17 mouse cellular contexts compared by ENCODE assay signal in genomic region chr5:113734376-113734775, GRCm38 (mm10). TPM values are rescaled to one million over a fixed set of nuclear protein-coding genes. Genes with fewer than 3 reads are reported as not detected.
DNase-seq lines count a peak whose midpoint lies in the region; ATAC-seq and TF ChIP-seq lines count a peak whose summit lies in the region.
"Had no signal": no experiment of that assay in that cellular context is flagged by ENCODE, and none has a peak within 500 bp of the region (broad histone marks: within the 10 kb centered on the region; RNA-seq: fewer than 3 reads in every experiment).

No protein-coding gene starts in this region.

- no peaks in the 10 kb centered on the region for H3K9me3 ChIP-seq in forebrain, embryonic 12.5 days
- H3K9me3 ChIP-seq in forebrain, embryonic 14.5 days (replicated peaks; ENCODE audit: control insufficient read depth, low read length), result no peaks in the 10 kb centered on the region
- no peaks in the 10 kb centered on the region for H3K9me3 ChIP-seq in midbrain, embryonic 13.5 days
- no peaks in the 10 kb centered on the region for H3K9me3 ChIP-seq in midbrain, postnatal 0 days (ENCODE audit: low read length)
- H3K9me3 ChIP-seq in liver, embryonic 13.5 days (replicated peaks), result no peaks in the 10 kb centered on the region
- H3K9me3 ChIP-seq: heart, embryonic 12.5 days had no signal

- no peak for TF ChIP-seq CTCF in midbrain, postnatal 0 days (IDR thresholded peaks at IDR 0.05)

- WGBS in forebrain, embryonic 12.5 days, result 63% methylated on average over 5 of the region's 5 CpGs
- 62% methylated on average over 5 of the region's 5 CpGs for WGBS in forebrain, embryonic 14.5 days
- WGBS in midbrain, embryonic 13.5 days, result 66% methylated on average over 5 of the region's 5 CpGs
- 66% methylated on average over 5 of the region's 5 CpGs for WGBS in midbrain, postnatal 0 days
- 66% methylated on average over 5 of the region's 5 CpGs for WGBS in liver, embryonic 13.5 days (ENCODE audit: insufficient replicate concordance)

- H3K27ac ChIP-seq in forebrain, embryonic 12.5 days, result 0 out of 2 replicates have a peak overlapping the region, but pooled peaks have one; percentile 96
- H3K27ac ChIP-seq in forebrain, embryonic 14.5 days (ENCODE audit: low read depth, low read length), result no peak overlapping the region
- H3K27ac ChIP-seq in midbrain, embryonic 13.5 days, result peak overlapping the region; percentile 97; the same call in 1 of the 2 replicates
- H3K27ac ChIP-seq in midbrain, postnatal 0 days (ENCODE audit: low read depth, low read length), result no peak overlapping the region
- H3K27ac ChIP-seq in liver, embryonic 13.5 days, result peak overlapping the region; percentile 89

- H3K4me3 ChIP-seq in forebrain, embryonic 12.5 days (replicated peaks), result no peak overlapping the region
- H3K4me3 ChIP-seq in forebrain, embryonic 14.5 days (ENCODE audit: low read depth, low read length), result no peak overlapping the region
- no peak overlapping the region for H3K4me3 ChIP-seq in midbrain, embryonic 13.5 days (replicated peaks)
- no peak overlapping the region for H3K4me3 ChIP-seq in midbrain, postnatal 0 days (ENCODE audit: low read depth, low read length)
- H3K4me3 ChIP-seq in liver, embryonic 13.5 days (replicated peaks), result 0 out of 2 replicates have a peak overlapping the region, but pooled peaks have one; percentile 76

- H3K36me3 ChIP-seq in forebrain, embryonic 12.5 days (replicated peaks), result peaks cover 18% of the 10 kb centered on the region
- H3K36me3 ChIP-seq in forebrain, embryonic 14.5 days (ENCODE audit: control insufficient read depth, insufficient read depth, low read length), result peaks cover 15% of the 10 kb centered on the region
- peaks cover 20% of the 10 kb centered on the region for H3K36me3 ChIP-seq in midbrain, embryonic 13.5 days
- peaks cover 16% of the 10 kb centered on the region for H3K36me3 ChIP-seq in midbrain, postnatal 0 days (ENCODE audit: insufficient read depth, low read length)
- H3K36me3 ChIP-seq in liver, embryonic 13.5 days, result peaks cover 21% of the 10 kb centered on the region

- H3K4me1 ChIP-seq in forebrain, embryonic 12.5 days, result peaks cover 31% of the 10 kb centered on the region
- peaks cover 6% of the 10 kb centered on the region; the same call in 1 of the 2 replicates for H3K4me1 ChIP-seq in forebrain, embryonic 14.5 days (ENCODE audit: control insufficient read depth, insufficient read depth, low read length)
- H3K4me1 ChIP-seq in midbrain, embryonic 13.5 days (replicated peaks), result peaks cover 34% of the 10 kb centered on the region
- H3K4me1 ChIP-seq in midbrain, postnatal 0 days (ENCODE audit: insufficient read depth, low read length), result peaks cover 19% of the 10 kb centered on the region
- H3K4me1 ChIP-seq in liver, embryonic 13.5 days (replicated peaks), result peaks cover 26% of the 10 kb centered on the region

- H3K27me3 ChIP-seq in forebrain, embryonic 12.5 days, result no peaks in the 10 kb centered on the region
- H3K27me3 ChIP-seq in forebrain, embryonic 14.5 days (replicated peaks; ENCODE audit: control insufficient read depth, insufficient read depth, low read length), result no peaks in the 10 kb centered on the region
- no peaks in the 10 kb centered on the region for H3K27me3 ChIP-seq in midbrain, embryonic 13.5 days
- no peaks in the 10 kb centered on the region for H3K27me3 ChIP-seq in midbrain, postnatal 0 days (ENCODE audit: insufficient read depth, low read length)
- H3K27me3 ChIP-seq in liver, embryonic 13.5 days, result no peaks in the 10 kb centered on the region
- H3K27me3 ChIP-seq: heart, embryonic 12.5 days had no signal

- no peak overlapping the region for H3K4me2 ChIP-seq in forebrain, embryonic 12.5 days
- no peak overlapping the region for H3K4me2 ChIP-seq in forebrain, embryonic 14.5 days (ENCODE audit: low read length)
- H3K4me2 ChIP-seq in midbrain, embryonic 13.5 days (replicated peaks), result no peak overlapping the region
- no peak overlapping the region for H3K4me2 ChIP-seq in midbrain, postnatal 0 days (ENCODE audit: low read depth, low read length, poor library complexity, severe bottlenecking)
- peak overlapping the region; percentile 83 for H3K4me2 ChIP-seq in liver, embryonic 13.5 days

- H3K9ac ChIP-seq in forebrain, embryonic 12.5 days, result no peak overlapping the region
- no peak overlapping the region for H3K9ac ChIP-seq in forebrain, embryonic 14.5 days (ENCODE audit: low read length)
- H3K9ac ChIP-seq in midbrain, embryonic 13.5 days (replicated peaks), result no peak overlapping the region
- H3K9ac ChIP-seq in midbrain, postnatal 0 days (replicated peaks; ENCODE audit: low read length, poor library complexity, severe bottlenecking), result no peak overlapping the region
- peak overlapping the region; percentile 74; the same call in 1 of the 2 replicates for H3K9ac ChIP-seq in liver, embryonic 13.5 days

- ATAC-seq in forebrain, embryonic 12.5 days (ENCODE audit: low FRiP score), result no peak
- no peak for ATAC-seq in forebrain, embryonic 14.5 days
- ATAC-seq in midbrain, embryonic 13.5 days, result no peak
- ATAC-seq in midbrain, postnatal 0 days (ENCODE audit: low FRiP score), result no peak
- no peak for ATAC-seq in liver, embryonic 13.5 days (ENCODE audit: low read depth)

- DNase-seq in forebrain, embryonic 14.5 days (ENCODE audit: low spot score), result no peak
- DNase-seq in midbrain, postnatal 0 days (ENCODE audit: low spot score), result no peak
- DNase-seq in liver, embryonic 13.5 days, result no peak
- DNase-seq in left cerebral cortex, adult 9 months (ENCODE audit: low spot score in 2 of 2), result no peak
- no peak for DNase-seq in layer of hippocampus, postnatal 14 days (ENCODE audit: low spot score in 2 of 2)
- no peak for DNase-seq in embryo, embryonic 9.5 days (ENCODE audit: extremely low spot score)
- DNase-seq: lung, postnatal 4 days; right cerebral cortex, postnatal 14 days had no signal

RNA-seq across cellular contexts. Expression of gene Ficd, which starts 1.2 kb away (rescaled TPM):
- polyA plus RNA-seq in forebrain, embryonic 12.5 days (2016; fragmentation: Nextera tagmentation; extraction: Ambion mirVana), result 5.4 and 7.2 TPM in 2 replicates
- 5.0 and 5.8 TPM in 2 replicates for polyA plus RNA-seq in forebrain, embryonic 14.5 days (2014; fragmentation: Nextera tagmentation; extraction: Ambion mirVana)
- polyA plus RNA-seq in midbrain, embryonic 13.5 days (2015; fragmentation: Nextera tagmentation; extraction: Ambion mirVana), result 7.2 and 7.8 TPM in 2 replicates
- 11.5 and 15.4 TPM in 2 replicates for total RNA-seq in midbrain, postnatal 0 days (2014; rRNA removed)
- polyA plus RNA-seq in midbrain, postnatal 0 days (2015; fragmentation: Nextera tagmentation; extraction: Ambion mirVana), result 8.7 and 9.0 TPM in 2 replicates
- 2.2 and 2.5 TPM in 2 replicates for polyA plus RNA-seq in liver, embryonic 13.5 days (2015; fragmentation: Nextera tagmentation; extraction: Ambion mirVana)
- 10 to 100 TPM in 1 of 2 experiments, 1 to 10 TPM in 1; 9.6 to 12.0 TPM for total RNA-seq in layer of hippocampus, postnatal 14 days (2021)

RNA-seq across cellular contexts. Expression of gene 1700069L16Rik, which starts 9.8 kb away (rescaled TPM):
- not detected in 2 replicates for polyA plus RNA-seq in forebrain, embryonic 12.5 days (2016; fragmentation: Nextera tagmentation; extraction: Ambion mirVana)
- not detected in 2 replicates for polyA plus RNA-seq in forebrain, embryonic 14.5 days (2014; fragmentation: Nextera tagmentation; extraction: Ambion mirVana)
- polyA plus RNA-seq in midbrain, embryonic 13.5 days (2015; fragmentation: Nextera tagmentation; extraction: Ambion mirVana), result not detected in 2 replicates
- total RNA-seq in midbrain, postnatal 0 days (2014; rRNA removed), result not detected in 2 replicates
- not detected in 2 replicates for polyA plus RNA-seq in midbrain, postnatal 0 days (2015; fragmentation: Nextera tagmentation; extraction: Ambion mirVana)
- not detected in 2 replicates for polyA plus RNA-seq in liver, embryonic 13.5 days (2015; fragmentation: Nextera tagmentation; extraction: Ambion mirVana)
- total RNA-seq in layer of hippocampus, postnatal 14 days (2021), result not detected
- total RNA-seq: gastrocnemius, adult 18-20 months; layer of hippocampus, adult 18-20 months; left cerebral cortex, postnatal 25 days had no signal
- polyA plus RNA-seq: heart, embryonic 12.5 days; intestine, embryonic 14.5 days; neural tube, embryonic 11.5 days; stomach, embryonic 16.5 days had no signal

RNA-seq across cellular contexts. Expression of gene Sart3, which starts 37.9 kb away (rescaled TPM):
- polyA plus RNA-seq in forebrain, embryonic 12.5 days (2016; fragmentation: Nextera tagmentation; extraction: Ambion mirVana), result 78.4 and 78.8 TPM in 2 replicates
- polyA plus RNA-seq in forebrain, embryonic 14.5 days (2014; fragmentation: Nextera tagmentation; extraction: Ambion mirVana), result 27.3 and 38.8 TPM in 2 replicates
- 51.1 and 58.5 TPM in 2 replicates for polyA plus RNA-seq in midbrain, embryonic 13.5 days (2015; fragmentation: Nextera tagmentation; extraction: Ambion mirVana)
- 44.7 and 51.1 TPM in 2 replicates for total RNA-seq in midbrain, postnatal 0 days (2014; rRNA removed)
- 24.8 and 26.5 TPM in 2 replicates for polyA plus RNA-seq in midbrain, postnatal 0 days (2015; fragmentation: Nextera tagmentation; extraction: Ambion mirVana)
- 21.2 and 24.2 TPM in 2 replicates for polyA plus RNA-seq in liver, embryonic 13.5 days (2015; fragmentation: Nextera tagmentation; extraction: Ambion mirVana)
- total RNA-seq in layer of hippocampus, postnatal 14 days (2021), result 10 to 100 TPM; 35.0 to 37.5 TPM

RNA-seq across cellular contexts. Expression of gene Iscu, which starts 38.2 kb away (rescaled TPM):
- 107 and 113 TPM in 2 replicates for polyA plus RNA-seq in forebrain, embryonic 12.5 days (2016; fragmentation: Nextera tagmentation; extraction: Ambion mirVana)
- polyA plus RNA-seq in forebrain, embryonic 14.5 days (2014; fragmentation: Nextera tagmentation; extraction: Ambion mirVana), result 101 TPM in 2 replicates
- polyA plus RNA-seq in midbrain, embryonic 13.5 days (2015; fragmentation: Nextera tagmentation; extraction: Ambion mirVana), result 93.0 and 101 TPM in 2 replicates
- 65.3 and 65.8 TPM in 2 replicates for total RNA-seq in midbrain, postnatal 0 days (2014; rRNA removed)
- polyA plus RNA-seq in midbrain, postnatal 0 days (2015; fragmentation: Nextera tagmentation; extraction: Ambion mirVana), result 96.9 and 102 TPM in 2 replicates
- 104 and 106 TPM in 2 replicates for polyA plus RNA-seq in liver, embryonic 13.5 days (2015; fragmentation: Nextera tagmentation; extraction: Ambion mirVana)
- total RNA-seq in layer of hippocampus, postnatal 14 days (2021), result 10 to 100 TPM; 89.1 to 98.0 TPM

Comparison
In these comparisons a context has a peak if more than half of its experiments do, and no peak if none do; other contexts are left out.
1. H3K27ac ChIP-seq: peak in forebrain, embryonic 12.5 days (single experiment), midbrain, embryonic 13.5 days (single experiment) and liver, embryonic 13.5 days (single experiment); none in forebrain, embryonic 14.5 days (single experiment) and midbrain, postnatal 0 days (single experiment).